Mouse (Mus musculus) C2C12 (cell line): ENCODE data around the gene Tmem80. TPM values are rescaled to one million over a fixed set of nuclear protein-coding genes. Genes with fewer than 3 reads are reported as not detected.

ENCODE experiments used
- H3K27me3 ChIP-seq: one replicate; pipeline ENCODE4 v1.6.1; 2011; ENCODE audit not compliant: control insufficient read depth, insufficient read depth, insufficient read length
- H3K36me3 ChIP-seq: one replicate; pipeline ENCODE4 v1.6.1; 2011; ENCODE audit not compliant: control insufficient read depth, insufficient read depth
- H3K4me3 ChIP-seq: one replicate; pipeline ENCODE4 v1.5.1; 2011; ENCODE audit warnings: mild to moderate bottlenecking, control low read depth; ENCODE audit not compliant: poor library complexity, insufficient read depth, severe bottlenecking
- H3K79me2 ChIP-seq: one replicate; pipeline ENCODE4 v1.6.1; 2011; ENCODE audit not compliant: control insufficient read depth, insufficient read depth
- H3K79me3 ChIP-seq: one replicate; pipeline ENCODE4 v1.6.1; 2011; ENCODE audit warnings: low read depth, control low read depth
- H3ac ChIP-seq: one replicate; pipeline ENCODE3; 2011; ENCODE audit warnings: low read depth; ENCODE audit not compliant: control insufficient read depth, insufficient read length
- CEBPB ChIP-seq: IDR thresholded peaks from one replicate; pipeline ENCODE4 v1.6.1; 2011; ENCODE audit warnings: low read depth, mild to moderate bottlenecking, control low read depth, moderate library complexity
- CTCF ChIP-seq: IDR thresholded peaks from one replicate; pipeline ENCODE4 v1.5.1; 2011; ENCODE audit not compliant: control insufficient read depth, insufficient read depth, insufficient read length
- FOSL1 ChIP-seq: IDR thresholded peaks from one replicate; pipeline ENCODE4 v1.8.0; 2011; ENCODE audit warnings: mild to moderate bottlenecking, low read length; ENCODE audit not compliant: poor library complexity, insufficient read depth, severe bottlenecking
- MAX ChIP-seq: IDR thresholded peaks from one replicate; pipeline ENCODE4 v1.6.1; 2011; ENCODE audit warnings: mild to moderate bottlenecking, control low read depth
- MYOD1 ChIP-seq: IDR thresholded peaks from one replicate; pipeline ENCODE4 v1.6.1; 2011; ENCODE audit warnings: low read depth; ENCODE audit not compliant: control insufficient read depth, insufficient read length
- MYOG ChIP-seq: IDR thresholded peaks from one replicate; pipeline ENCODE4 v1.6.1; 2011; ENCODE audit not compliant: control insufficient read depth, insufficient read length; ENCODE audit errors: extremely low read depth
- USF1 ChIP-seq: IDR thresholded peaks from one replicate; pipeline ENCODE4 v1.6.1; 2011; ENCODE audit warnings: low read depth, mild to moderate bottlenecking, control low read depth, moderate library complexity
- polyA plus RNA-seq: library from polyadenylated mRNA; unstranded; fragments of >200 nt; fragmentation: generic; extraction: Trizol; gene quantifications from one replicate; pipeline ENCODE4 v1.2.1, GENCODE M21; 2012; ENCODE audit warnings: missing spikeins

The Tmem80 gene
- polyA plus RNA-seq, 1 experiment, result 18.9 TPM

- TF ChIP-seq MYOG, result no peak
- TF ChIP-seq USF1, result no peak
- TF ChIP-seq MYOD1, result no peak
- no peaks in the 10 kb centered on the region for H3K27me3 ChIP-seq
- H3ac ChIP-seq, result peak within 1 kb of the TSS; percentile 14
- H3K4me3 ChIP-seq, result no peak within 1 kb of the TSS
- no peaks in the 10 kb centered on the region for H3K79me3 ChIP-seq
- no peaks in the 10 kb centered on the region for H3K36me3 ChIP-seq
- H3K79me2 ChIP-seq, result no peaks in the 10 kb centered on the region
Measured at GRCm38 (mm10) chr7:141338576-141339131, 11.1 kb downstream of the Tmem80 start, which contains the start of gene Eps8l2. Eps8l2 (plus strand) TSS chr7:141338880.

GRCm38 (mm10) chr7:141339215-141339920, 11.8 kb downstream of the Tmem80 start:
- H3ac ChIP-seq, result peak overlapping the region; percentile 14
- TF ChIP-seq CTCF, result no peak
- no peak for TF ChIP-seq USF1
- no peak for TF ChIP-seq CEBPB
- TF ChIP-seq MYOG, result no peak
- no peak for TF ChIP-seq FOSL1
- no peak for TF ChIP-seq MYOD1
- TF ChIP-seq MAX, result no peak
- H3K36me3 ChIP-seq, result no peaks in the 10 kb centered on the region
- no peaks in the 10 kb centered on the region for H3K27me3 ChIP-seq
- H3K79me3 ChIP-seq, result no peaks in the 10 kb centered on the region
- H3K79me2 ChIP-seq, result no peaks in the 10 kb centered on the region
- H3K4me3 ChIP-seq, result no peak overlapping the region

GRCm38 (mm10) chr7:141340023-141340422, 12.5 kb downstream of the Tmem80 start:
- TF ChIP-seq CTCF (no peak), USF1 (no peak), CEBPB (no peak), FOSL1 (no peak), MYOD1 (no peak), MAX (no peak), MYOG (no peak)
- Histone ChIP-seq H3K36me3 (no peaks in the 10 kb centered on the region), H3K27me3 (no peaks in the 10 kb centered on the region), H3K4me3 (no peak overlapping the region), H3K79me3 (no peaks in the 10 kb centered on the region), H3ac (no peak overlapping the region), H3K79me2 (no peaks in the 10 kb centered on the region)

- Histone ChIP-seq H3K79me2 (no peaks in the 10 kb centered on the region), H3K36me3 (no peaks in the 10 kb centered on the region), H3K27me3 (no peaks in the 10 kb centered on the region), H3ac (no peak overlapping the region), H3K4me3 (no peak overlapping the region), H3K79me3 (no peaks in the 10 kb centered on the region)
- no peak for TF ChIP-seq MYOG
- no peak for TF ChIP-seq USF1
- TF ChIP-seq MAX, result no peak
- no peak for TF ChIP-seq FOSL1
Measured at GRCm38 (mm10) chr7:141340476-141340875, 12.9 kb downstream of the Tmem80 start.

GRCm38 (mm10) chr7:141341689-141342226, 14.2 kb downstream of the Tmem80 start:
- no peaks in the 10 kb centered on the region for H3K79me2 ChIP-seq
- H3K36me3 ChIP-seq, result no peaks in the 10 kb centered on the region
- TF ChIP-seq FOSL1 (no peak), USF1 (no peak), CEBPB (no peak), MAX (no peak), CTCF (no peak), MYOD1 (no peak), MYOG (no peak)
- H3K27me3 ChIP-seq, result no peaks in the 10 kb centered on the region
- H3K4me3 ChIP-seq, result no peak overlapping the region
- H3K79me3 ChIP-seq, result no peaks in the 10 kb centered on the region
- no peak overlapping the region for H3ac ChIP-seq

GRCm38 (mm10) chr7:141343230-141343629, 15.7 kb downstream of the Tmem80 start:
- H3K79me2 ChIP-seq, result no peaks in the 10 kb centered on the region
- no peaks in the 10 kb centered on the region for H3K27me3 ChIP-seq
- no peak for TF ChIP-seq FOSL1
- TF ChIP-seq USF1, result no peak
- no peak for TF ChIP-seq CEBPB
- TF ChIP-seq MYOG, result no peak
- no peak for TF ChIP-seq MYOD1
- no peak overlapping the region for H3ac ChIP-seq
- no peaks in the 10 kb centered on the region for H3K36me3 ChIP-seq
- H3K4me3 ChIP-seq, result no peak overlapping the region
- H3K79me3 ChIP-seq, result no peaks in the 10 kb centered on the region
